Comparison of ENCODE assay signal across 23 mouse cellular contexts in the genomic region with DNA sequence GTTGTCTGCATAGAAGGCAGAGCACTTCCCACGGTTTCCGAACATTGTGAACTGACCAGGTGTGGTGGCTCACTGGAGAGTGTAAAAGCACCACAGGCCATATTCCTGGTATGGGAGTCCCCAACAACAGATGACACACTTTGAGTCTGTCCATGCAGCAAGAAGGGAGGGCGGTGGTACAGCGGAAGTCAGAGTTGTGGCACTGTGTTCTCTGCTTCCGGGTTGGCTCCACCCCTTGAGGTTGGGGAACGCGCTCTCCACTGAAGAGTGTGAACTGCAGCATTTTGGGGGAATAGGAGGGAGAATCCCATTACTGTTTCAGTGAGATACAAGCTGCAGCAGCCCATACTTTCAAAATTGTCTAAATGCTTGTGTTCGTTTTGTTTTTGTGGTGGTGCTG. TPM values are rescaled to one million over a fixed set of nuclear protein-coding genes. Genes with fewer than 3 reads are reported as not detected.
DNase-seq lines count a peak whose midpoint lies in the region; ATAC-seq and TF ChIP-seq lines count a peak whose summit lies in the region.
"Had no signal": no experiment of that assay in that cellular context is flagged by ENCODE, and none has a peak within 500 bp of the region (broad histone marks: within the 10 kb centered on the region; RNA-seq: fewer than 3 reads in every experiment).

No protein-coding gene starts in this region.

- WGBS in limb, embryonic 15.5 days: 85% methylated on average over 8 of the region's 8 CpGs
- WGBS in limb, embryonic 10.5 days: 90% methylated on average over 8 of the region's 8 CpGs
- WGBS in midbrain, embryonic 14.5 days: 87% methylated on average over 8 of the region's 8 CpGs
- 89% methylated on average over 8 of the region's 8 CpGs for WGBS in hindbrain, embryonic 12.5 days

- H3K9me3 ChIP-seq in limb, embryonic 15.5 days: no peaks in the 10 kb centered on the region
- no peaks in the 10 kb centered on the region for H3K9me3 ChIP-seq in limb, embryonic 10.5 days (replicated peaks)
- no peaks in the 10 kb centered on the region for H3K9me3 ChIP-seq in E14TG2a.4 (ENCODE audit: low read length)
- no peaks in the 10 kb centered on the region for H3K9me3 ChIP-seq in midbrain, embryonic 14.5 days (ENCODE audit: control insufficient read depth, low read length)
- no peaks in the 10 kb centered on the region for H3K9me3 ChIP-seq in hindbrain, embryonic 12.5 days (replicated peaks)
- H3K9me3 ChIP-seq: embryonic facial prominence, embryonic 13.5 days; forebrain, embryonic 12.5 days; heart, embryonic 10.5 days; hindbrain, embryonic 13.5 days had no signal

- TF ChIP-seq CTCF in E14TG2a.4 (conservative IDR thresholded peaks at IDR 0.05; ENCODE audit: low read length): no peak

- peaks cover 25% of the 10 kb centered on the region for H3K36me3 ChIP-seq in limb, embryonic 15.5 days
- no peaks in the 10 kb centered on the region for H3K36me3 ChIP-seq in limb, embryonic 10.5 days
- H3K36me3 ChIP-seq in E14TG2a.4 (ENCODE audit: insufficient read depth, low read length): peaks cover 8% of the 10 kb centered on the region; the same call in 1 of the 2 replicates
- H3K36me3 ChIP-seq in midbrain, embryonic 14.5 days (ENCODE audit: control insufficient read depth, insufficient read depth, low read length): no peaks in the 10 kb centered on the region
- H3K36me3 ChIP-seq in hindbrain, embryonic 12.5 days: no peaks in the 10 kb centered on the region
- H3K36me3 ChIP-seq: forebrain, embryonic 12.5 days; heart, embryonic 10.5 days; hindbrain, embryonic 13.5 days had no signal

- H3K9ac ChIP-seq in limb, embryonic 15.5 days: no peak overlapping the region
- H3K9ac ChIP-seq in midbrain, embryonic 14.5 days (replicated peaks; ENCODE audit: low read length): no peak overlapping the region
- no peak overlapping the region for H3K9ac ChIP-seq in hindbrain, embryonic 12.5 days
- H3K9ac ChIP-seq: embryonic facial prominence, embryonic 13.5 days; forebrain, embryonic 12.5 days; hindbrain, embryonic 13.5 days had no signal

- no peak overlapping the region for H3K4me3 ChIP-seq in limb, embryonic 15.5 days
- H3K4me3 ChIP-seq in limb, embryonic 10.5 days: no peak overlapping the region
- peak overlapping the region; percentile 39; the same call in 1 of the 2 replicates for H3K4me3 ChIP-seq in E14TG2a.4 (replicated peaks; ENCODE audit: low read length)
- no peak overlapping the region for H3K4me3 ChIP-seq in midbrain, embryonic 14.5 days (replicated peaks; ENCODE audit: low read depth, low read length)
- H3K4me3 ChIP-seq in hindbrain, embryonic 12.5 days: no peak overlapping the region
- H3K4me3 ChIP-seq: embryonic facial prominence, embryonic 13.5 days; forebrain, embryonic 12.5 days; heart, embryonic 10.5 days; hindbrain, embryonic 13.5 days had no signal

- no peaks in the 10 kb centered on the region for H3K27me3 ChIP-seq in limb, embryonic 15.5 days
- H3K27me3 ChIP-seq in limb, embryonic 10.5 days (ENCODE audit: low read depth, poor library complexity, severe bottlenecking): peaks cover 13% of the 10 kb centered on the region; the same call in 1 of the 2 replicates
- peaks cover 15% of the 10 kb centered on the region; the same call in 1 of the 2 replicates for H3K27me3 ChIP-seq in E14TG2a.4 (ENCODE audit: insufficient read depth, low read length)
- H3K27me3 ChIP-seq in midbrain, embryonic 14.5 days (ENCODE audit: control insufficient read depth, insufficient read depth, low read length): no peaks in the 10 kb centered on the region
- H3K27me3 ChIP-seq in hindbrain, embryonic 12.5 days: 0 out of 2 replicates have a peak, but pooled peaks cover 2% of the 10 kb centered on the region
- H3K27me3 ChIP-seq: embryonic facial prominence, embryonic 13.5 days; hindbrain, embryonic 13.5 days; Patski had no signal

- no peak for DNase-seq in limb, embryonic 10.5 days (ENCODE audit: low spot score)
- peak; percentile 33 for DNase-seq in CD4-positive helper T cell, adult 2 months (ENCODE audit: low read depth, low spot score)
- DNase-seq in midbrain, embryonic 14.5 days: no peak
- DNase-seq in B cell, adult 2 months: no peak
- DNase-seq: adrenal gland, postnatal 10 days; cerebellum, adult 11-12 months; cerebellum, adult 9-10 months; cerebellum, postnatal 36 days; gastrocnemius, postnatal 25 days; heart, postnatal 10 days; heart, postnatal 4 days had no signal

- H3K27ac ChIP-seq in limb, embryonic 15.5 days: peak overlapping the region; percentile 12; the same call in 1 of the 2 replicates
- H3K27ac ChIP-seq in limb, embryonic 10.5 days: no peak overlapping the region
- no peak overlapping the region for H3K27ac ChIP-seq in midbrain, embryonic 14.5 days (replicated peaks; ENCODE audit: low read depth, low read length)
- no peak overlapping the region for H3K27ac ChIP-seq in hindbrain, embryonic 12.5 days
- H3K27ac ChIP-seq: embryonic facial prominence, embryonic 13.5 days; forebrain, embryonic 12.5 days; heart, embryonic 10.5 days; hindbrain, embryonic 13.5 days; hindbrain, postnatal 0 days had no signal

- ATAC-seq in limb, embryonic 15.5 days (ENCODE audit: insufficient number of reproducible peaks, low FRiP score, low TSS enrichment, low read depth): no peak
- ATAC-seq in granulocyte monocyte progenitor cell, adult 5-6 weeks (replicated peaks; ENCODE audit: poor library complexity, severe bottlenecking): peak; percentile 34; the same call in 1 of the 2 replicates
- ATAC-seq in midbrain, embryonic 14.5 days (ENCODE audit: low FRiP score, low TSS enrichment): no peak
- ATAC-seq in hindbrain, embryonic 12.5 days (ENCODE audit: low FRiP score): no peak
- ATAC-seq: forebrain, embryonic 16.5 days; hindbrain, postnatal 0 days; intestine, embryonic 16.5 days; Patski had no signal

- peaks cover 81% of the 10 kb centered on the region for H3K4me1 ChIP-seq in limb, embryonic 15.5 days
- H3K4me1 ChIP-seq in limb, embryonic 10.5 days: peaks cover 21% of the 10 kb centered on the region
- peaks cover 57% of the 10 kb centered on the region for H3K4me1 ChIP-seq in E14TG2a.4 (replicated peaks; ENCODE audit: low read depth, low read length)
- H3K4me1 ChIP-seq in midbrain, embryonic 14.5 days (ENCODE audit: control insufficient read depth, insufficient read depth, low read length): no peaks in the 10 kb centered on the region
- H3K4me1 ChIP-seq in hindbrain, embryonic 12.5 days: peaks cover 12% of the 10 kb centered on the region

- no peak overlapping the region for H3K4me2 ChIP-seq in limb, embryonic 15.5 days
- no peak overlapping the region for H3K4me2 ChIP-seq in midbrain, embryonic 14.5 days (ENCODE audit: low read length)
- H3K4me2 ChIP-seq in hindbrain, embryonic 12.5 days (replicated peaks): no peak overlapping the region
- H3K4me2 ChIP-seq: embryonic facial prominence, embryonic 13.5 days; forebrain, embryonic 12.5 days; hindbrain, embryonic 13.5 days had no signal

RNA-seq across cellular contexts. Expression of a gene that starts 11.0 kb away (rescaled TPM):
- 244 and 369 TPM in 2 replicates for polyA plus RNA-seq in limb, embryonic 15.5 days (2015; fragmentation: Nextera tagmentation; extraction: Ambion mirVana)
- polyA plus RNA-seq in limb, embryonic 10.5 days (2016; fragmentation: Nextera tagmentation; extraction: Ambion mirVana): 5.0 and 9.0 TPM in 2 replicates
- not detected in 2 replicates for total RNA-seq in granulocyte monocyte progenitor cell, adult 5-6 weeks (2014; fragmentation: Nextera tagmentation)
- not detected in 2 replicates for total RNA-seq in granulocyte monocyte progenitor cell, adult 5-6 weeks (2017)
- polyA plus RNA-seq in midbrain, embryonic 14.5 days (2014; fragmentation: Nextera tagmentation; extraction: Ambion mirVana): 1.4 and 3.6 TPM in 2 replicates
- polyA plus RNA-seq in hindbrain, embryonic 12.5 days (2016; fragmentation: Nextera tagmentation; extraction: Ambion mirVana): 19.4 and 22.2 TPM in 2 replicates

Comparison
In these comparisons a context has a peak if more than half of its experiments do, and no peak if none do; other contexts are left out.
1. RNA of a gene that starts 11.0 kb away (polyA plus RNA-seq): 244 to 369 TPM in limb, embryonic 15.5 days; 19.4 to 22.2 TPM in hindbrain, embryonic 12.5 days, 5.0 to 9.0 TPM in limb, embryonic 10.5 days and 1.4 to 3.6 TPM in midbrain, embryonic 14.5 days; every median in the first group is over 10 times any median in the second.